Mouse (Mus musculus): ENCODE results near the gene Rbfox3. TPM values are rescaled to one million over a fixed set of nuclear protein-coding genes. Genes with fewer than 3 reads are reported as not detected.

The Rbfox3 gene
- total and polyA plus RNA-seq, 3 experiments = not detected

- Histone ChIP-seq H3K4me1 (ENCODE audit: control insufficient read depth in 1 of 2, insufficient read depth in 2 of 2) (no peaks in the 10 kb centered on the region), H3K79me2 (replicated peaks; ENCODE audit: control insufficient read depth, extremely low read depth, insufficient read depth, poor library complexity, severe bottlenecking) (no peaks in the 10 kb centered on the region), H3K9ac (ENCODE audit: insufficient read depth, low read depth) (no peak overlapping the region), H3K27me3 (replicated peaks) (peaks cover 93% of the 10 kb centered on the region), H3K9me3 (replicated peaks; ENCODE audit: low read length) (no peaks in the 10 kb centered on the region), H3K4me2 (ENCODE audit: insufficient read depth, low read depth, poor library complexity, severe bottlenecking) (no peak overlapping the region), H3K4me3 (replicated peaks in 1 of 3; ENCODE audit: low read depth in 2 of 3, low read length in 2 of 3, poor library complexity in 1 of 3) (no peak overlapping the region), H3K27ac (ENCODE audit: insufficient read depth, low read depth) (no peak overlapping the region), H3K36me3 (replicated peaks in 1 of 2; ENCODE audit: control insufficient read depth in 1 of 2, insufficient read depth in 1 of 2, low read length in 1 of 2) (no peaks in the 10 kb centered on the region)
- dilution Hi-C loops (cut with MboI; ENCODE audit: extremely low pct_ligation_motif_present, extremely low pct_unique_long_range_greater_than_20kb, low sequenced_read_pairs) (no loop called here), in situ Hi-C loops (cut with MboI; ENCODE audit: low pct_ligation_motif_present, low pct_unique_long_range_greater_than_20kb, low sequenced_read_pairs) (no loop called here)
- DNase-seq (ENCODE audit: extremely low read depth) = no peak
- no peak for TF ChIP-seq USF2 (conservative IDR thresholded peaks at IDR 0.05; ENCODE audit: low read depth, low read length)
- TF ChIP-seq CHD2 (IDR thresholded peaks at IDR 0.05; ENCODE audit: low read length) = no peak
- no peak for TF ChIP-seq SIN3A (IDR thresholded peaks at IDR 0.05; ENCODE audit: low read length)
- no peak for TF ChIP-seq UBTF (IDR thresholded peaks at IDR 0.05; ENCODE audit: low read depth, low read length)
- TF ChIP-seq TCF12 (IDR thresholded peaks at IDR 0.05; ENCODE audit: low read depth, low read length) = no peak
- no peak for TF ChIP-seq MAX (IDR thresholded peaks at IDR 0.05; ENCODE audit: low read length)
- TF ChIP-seq MAZ (IDR thresholded peaks at IDR 0.05; ENCODE audit: low read depth, low read length) = no peak
- TF ChIP-seq ZNF384 (IDR thresholded peaks at IDR 0.05; ENCODE audit: low read depth, low read length) = no peak
These were observed 18.5 kb downstream of the Rbfox3 start for GRCm38 (mm10) chr11:118892876-118893275.

DNA sequence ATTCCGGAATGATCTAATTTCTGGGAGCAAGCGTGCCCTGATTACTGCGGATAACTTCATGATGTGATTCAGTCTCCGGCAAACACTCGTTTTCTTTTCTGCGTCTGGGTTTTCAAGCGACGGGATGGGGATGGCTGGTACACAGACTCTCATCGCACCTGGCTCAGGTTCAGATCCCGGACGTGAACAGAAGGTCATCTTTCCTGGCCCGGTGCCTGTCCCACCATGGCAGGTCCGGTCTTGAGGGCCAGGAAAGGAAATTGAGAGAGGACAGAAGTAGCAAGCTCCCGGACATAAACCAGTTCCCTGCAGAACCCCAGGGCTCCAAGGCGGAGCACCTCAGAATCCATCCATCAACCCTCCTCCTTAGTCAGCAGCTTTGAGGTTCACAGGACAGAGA lies 19.9 kb downstream of the Rbfox3 start:
- no peak for DNase-seq (ENCODE audit: extremely low read depth)
- Histone ChIP-seq H3K27ac (ENCODE audit: insufficient read depth, low read depth) (no peak overlapping the region), H3K4me2 (ENCODE audit: insufficient read depth, low read depth, poor library complexity, severe bottlenecking) (no peak overlapping the region), H3K4me1 (ENCODE audit: control insufficient read depth in 1 of 2, insufficient read depth in 2 of 2) (0 out of 4 replicates have a peak, but pooled peaks cover 0 to 6% of the 10 kb centered on the region in 2 experiments), H3K36me3 (replicated peaks in 1 of 2; ENCODE audit: control insufficient read depth in 1 of 2, insufficient read depth in 1 of 2, low read length in 1 of 2) (no peaks in the 10 kb centered on the region), H3K9ac (ENCODE audit: insufficient read depth, low read depth) (no peak overlapping the region), H3K27me3 (replicated peaks) (peaks cover 82% of the 10 kb centered on the region), H3K4me3 (replicated peaks in 1 of 3; ENCODE audit: low read depth in 2 of 3, low read length in 2 of 3, poor library complexity in 1 of 3) (no peak overlapping the region), H3K79me2 (replicated peaks; ENCODE audit: control insufficient read depth, extremely low read depth, insufficient read depth, poor library complexity, severe bottlenecking) (no peaks in the 10 kb centered on the region), H3K9me3 (replicated peaks; ENCODE audit: low read length) (peaks cover 4% of the 10 kb centered on the region)
- dilution Hi-C loops (cut with MboI; ENCODE audit: extremely low pct_ligation_motif_present, extremely low pct_unique_long_range_greater_than_20kb, low sequenced_read_pairs) (no loop called here), in situ Hi-C loops (cut with MboI; ENCODE audit: low pct_ligation_motif_present, low pct_unique_long_range_greater_than_20kb, low sequenced_read_pairs) (no loop called here)
- TF ChIP-seq SIN3A (IDR thresholded peaks at IDR 0.05; ENCODE audit: low read length) = no peak
- TF ChIP-seq UBTF (IDR thresholded peaks at IDR 0.05; ENCODE audit: low read depth, low read length) = no peak
- no peak for TF ChIP-seq POLR2AphosphoS2 (IDR thresholded peaks at IDR 0.05; ENCODE audit: low read depth, low read length)
- TF ChIP-seq MAFK (IDR thresholded peaks at IDR 0.05; ENCODE audit: insufficient replicate concordance, low read length) = no peak
- TF ChIP-seq RAD21 (IDR thresholded peaks at IDR 0.05; ENCODE audit: low read depth, low read length) = no peak

- Histone ChIP-seq H3K79me2 (replicated peaks; ENCODE audit: control insufficient read depth, extremely low read depth, insufficient read depth, poor library complexity, severe bottlenecking) (no peaks in the 10 kb centered on the region), H3K4me1 (ENCODE audit: control insufficient read depth in 1 of 2, insufficient read depth in 2 of 2) (0 out of 4 replicates have a peak, but pooled peaks cover 0 to 6% of the 10 kb centered on the region in 2 experiments), H3K9me3 (replicated peaks; ENCODE audit: low read length) (peaks cover 4% of the 10 kb centered on the region), H3K36me3 (replicated peaks in 1 of 2; ENCODE audit: control insufficient read depth in 1 of 2, insufficient read depth in 1 of 2, low read length in 1 of 2) (no peaks in the 10 kb centered on the region), H3K4me2 (ENCODE audit: insufficient read depth, low read depth, poor library complexity, severe bottlenecking) (no peak overlapping the region), H3K27me3 (replicated peaks) (peaks cover 82% of the 10 kb centered on the region), H3K4me3 (replicated peaks in 1 of 3; ENCODE audit: low read depth in 2 of 3, low read length in 2 of 3, poor library complexity in 1 of 3) (no peak overlapping the region), H3K9ac (ENCODE audit: insufficient read depth, low read depth) (no peak overlapping the region), H3K27ac (ENCODE audit: insufficient read depth, low read depth) (no peak overlapping the region)
- TF ChIP-seq HCFC1 (IDR thresholded peaks at IDR 0.05; ENCODE audit: low read depth, low read length) = no peak
- TF ChIP-seq SIN3A (IDR thresholded peaks at IDR 0.05; ENCODE audit: low read length) = no peak
- TF ChIP-seq MAZ (IDR thresholded peaks at IDR 0.05; ENCODE audit: low read depth, low read length) = no peak
- no peak for TF ChIP-seq BHLHE40 (IDR thresholded peaks at IDR 0.05; ENCODE audit: low read depth, low read length)
- TF ChIP-seq PAX5 (IDR thresholded peaks at IDR 0.05; ENCODE audit: low read length) = no peak
- no peak for TF ChIP-seq EP300 (IDR thresholded peaks at IDR 0.05; ENCODE audit: low read length)
- no peak for TF ChIP-seq POLR2A (IDR thresholded peaks at IDR 0.05; ENCODE audit: low read depth, low read length)
- no peak for TF ChIP-seq CHD1 (IDR thresholded peaks at IDR 0.05; ENCODE audit: low read depth, low read length)
- TF ChIP-seq NELFE (IDR thresholded peaks at IDR 0.05; ENCODE audit: low read depth, low read length) = no peak
- TF ChIP-seq ZKSCAN1 (IDR thresholded peaks at IDR 0.05; ENCODE audit: borderline replicate concordance, low read depth, low read length) = no peak
- no peak for TF ChIP-seq KAT2A (IDR thresholded peaks at IDR 0.05; ENCODE audit: insufficient replicate concordance, low read length)
- no peak for TF ChIP-seq SMC3 (IDR thresholded peaks at IDR 0.05; ENCODE audit: low read depth, low read length)
- no peak for TF ChIP-seq USF1 (IDR thresholded peaks at IDR 0.05; ENCODE audit: low read depth, low read length)
- no peak for TF ChIP-seq ZNF384 (IDR thresholded peaks at IDR 0.05; ENCODE audit: low read depth, low read length)
- TF ChIP-seq ZMIZ1 (IDR thresholded peaks at IDR 0.05; ENCODE audit: low read depth, low read length) = no peak
- no peak for TF ChIP-seq POLR2AphosphoS2 (IDR thresholded peaks at IDR 0.05; ENCODE audit: low read depth, low read length)
- TF ChIP-seq USF2 (conservative IDR thresholded peaks at IDR 0.05; ENCODE audit: low read depth, low read length) = no peak
- TF ChIP-seq MYC (IDR thresholded peaks at IDR 0.05; ENCODE audit: low read depth, low read length) = no peak
- TF ChIP-seq NRF1 (IDR thresholded peaks at IDR 0.05; ENCODE audit: low read depth, low read length) = no peak
- no peak for TF ChIP-seq CTCF (conservative IDR thresholded peaks at IDR 0.05 in 1 of 2, IDR thresholded peaks at IDR 0.05 in 1 of 2; ENCODE audit: low read depth in 2 of 2, low read length in 2 of 2)
- dilution Hi-C loops (cut with MboI; ENCODE audit: extremely low pct_ligation_motif_present, extremely low pct_unique_long_range_greater_than_20kb, low sequenced_read_pairs) (no loop called here), in situ Hi-C loops (cut with MboI; ENCODE audit: low pct_ligation_motif_present, low pct_unique_long_range_greater_than_20kb, low sequenced_read_pairs) (no loop called here)
- DNase-seq (ENCODE audit: extremely low read depth) = no peak
These were observed 20.4 kb downstream of the Rbfox3 start for GRCm38 (mm10) chr11:118890992-118891398.

All from CH12.LX (cell line).